Mouse (Mus musculus) thymus, adult 2 months (tissue): ENCODE results near the gene Atp2b2.

Source experiments
- CTCF ChIP-seq: fragments of 200-500 bp; IDR thresholded peaks from 2 replicates; pipeline ENCODE4 v1.5.1; 2012; ENCODE audit warnings: mild to moderate bottlenecking, control low read depth, low read length, moderate library complexity, borderline replicate concordance; ENCODE audit not compliant: control insufficient read depth, poor library complexity, insufficient read depth; ENCODE audit errors: extremely low read depth
- POLR2A ChIP-seq: fragments of 200-500 bp; IDR thresholded peaks from 2 replicates; pipeline ENCODE4 v1.6.1; 2012; ENCODE audit warnings: mild to moderate bottlenecking, low read length, control low read depth, moderate library complexity; ENCODE audit not compliant: control insufficient read depth, poor library complexity, insufficient read depth; ENCODE audit errors: extremely low read depth

DNA sequence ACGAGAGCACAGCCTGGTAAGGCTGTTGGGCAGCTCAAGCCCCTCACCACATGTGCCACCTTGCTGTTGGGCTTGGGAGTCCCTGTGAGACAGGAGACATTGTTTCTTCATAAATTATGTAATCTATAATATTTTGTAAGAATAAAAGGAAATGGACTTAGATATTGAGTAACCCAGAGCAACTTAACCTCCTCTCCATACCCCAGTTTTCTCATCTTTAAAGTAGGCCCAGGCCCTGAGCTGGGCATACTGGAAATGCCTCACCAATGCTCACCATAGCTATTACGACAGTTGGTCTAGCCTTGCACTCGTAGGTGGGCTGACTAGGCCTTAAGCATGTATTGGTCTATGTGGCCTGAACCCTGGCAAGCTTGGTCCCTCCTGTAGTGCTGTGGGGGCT, 225.7 kb downstream of the Atp2b2 start:
- no peak for TF ChIP-seq POLR2A
- TF ChIP-seq CTCF, result no peak
